Mouse (Mus musculus) cerebellum, adult 9-11 months (tissue): Measurements from ENCODE around the gene Sgpp2.

Source experiments
- DNase-seq: peaks from one replicate; pipeline ENCODE4 v3.0.0; 2022

Sgpp2 gene

DNA sequence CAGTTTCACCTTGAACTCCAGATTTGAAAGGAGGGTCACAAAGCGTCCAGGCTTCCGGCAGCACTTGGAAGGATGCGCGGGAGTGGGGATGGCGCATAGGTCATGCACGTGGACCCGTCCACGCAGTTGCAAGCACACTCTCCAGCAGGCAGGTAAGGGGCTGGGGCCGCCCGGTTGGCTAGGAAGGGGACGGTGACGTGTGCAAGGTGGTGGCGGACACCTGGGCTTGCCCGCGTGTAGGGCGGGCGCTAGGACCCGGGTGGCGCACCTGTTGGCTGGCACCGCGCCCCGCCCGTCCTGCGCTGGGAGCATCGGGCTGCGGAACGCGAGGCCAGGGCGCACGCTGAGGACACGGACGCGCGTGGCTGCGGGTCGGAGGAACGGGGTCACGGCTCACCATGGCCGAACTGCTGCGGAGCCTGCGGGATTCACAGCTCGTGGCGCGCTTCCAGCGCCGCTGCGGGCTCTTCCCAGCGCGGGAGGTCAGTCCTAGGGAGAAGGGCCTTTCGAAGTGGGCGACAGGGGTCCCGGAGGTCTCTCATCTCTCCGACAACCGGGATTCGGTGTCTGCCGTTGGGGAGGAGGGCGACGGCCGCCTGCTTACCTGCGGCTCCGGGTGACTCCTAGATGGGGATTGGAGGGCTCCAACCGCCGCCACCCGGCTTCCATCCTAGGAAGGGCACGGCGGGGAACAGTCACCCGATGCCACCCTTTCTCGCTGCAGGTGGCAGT, at the start of gene Sgpp2:
Gene Sgpp2, plus strand, starts transcription at position 325 of the 732 bp plus-strand sequence.
- peak; percentile 93 for DNase-seq

DNA sequence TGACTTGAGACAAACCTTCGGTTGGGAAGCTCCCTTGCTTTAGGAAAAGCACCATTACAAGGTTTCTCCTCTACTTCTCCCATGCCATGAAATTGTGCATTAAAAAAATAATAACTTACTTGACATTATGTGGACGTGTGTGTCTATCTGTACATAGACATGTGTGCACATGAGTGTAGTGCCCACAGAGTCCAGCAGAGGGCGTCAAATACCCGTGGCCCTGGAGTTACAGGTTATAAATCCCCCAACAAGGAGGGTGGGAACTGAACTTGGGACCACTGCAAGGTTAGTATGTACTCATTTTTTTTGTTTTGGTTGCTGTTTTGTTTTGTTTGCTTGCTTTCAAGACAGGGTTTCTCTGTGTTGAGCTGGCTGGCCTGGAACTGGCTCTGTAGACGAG, 42.6 kb upstream of the Sgpp2 start:
- no peak for DNase-seq

DNA sequence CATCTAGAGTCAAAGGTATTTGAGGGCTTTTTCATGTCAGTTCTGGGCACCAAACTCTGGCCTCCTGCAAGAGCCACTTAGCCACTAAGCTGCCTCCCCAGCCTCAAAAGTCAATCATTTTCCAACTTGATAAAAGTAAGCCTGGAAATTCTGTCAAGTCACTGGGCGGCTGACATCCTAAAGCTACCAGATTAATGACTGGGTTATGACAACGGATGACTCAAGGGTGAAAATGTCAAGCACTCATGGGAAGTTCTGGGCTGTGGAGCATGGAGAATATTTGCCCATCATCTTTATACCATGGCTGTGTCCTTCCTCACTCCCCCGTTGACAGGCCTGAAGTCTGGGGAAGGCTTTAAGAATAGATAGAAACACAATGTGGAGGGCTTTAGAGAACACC, 37.2 kb upstream of the Sgpp2 start:
- no peak for DNase-seq

DNA sequence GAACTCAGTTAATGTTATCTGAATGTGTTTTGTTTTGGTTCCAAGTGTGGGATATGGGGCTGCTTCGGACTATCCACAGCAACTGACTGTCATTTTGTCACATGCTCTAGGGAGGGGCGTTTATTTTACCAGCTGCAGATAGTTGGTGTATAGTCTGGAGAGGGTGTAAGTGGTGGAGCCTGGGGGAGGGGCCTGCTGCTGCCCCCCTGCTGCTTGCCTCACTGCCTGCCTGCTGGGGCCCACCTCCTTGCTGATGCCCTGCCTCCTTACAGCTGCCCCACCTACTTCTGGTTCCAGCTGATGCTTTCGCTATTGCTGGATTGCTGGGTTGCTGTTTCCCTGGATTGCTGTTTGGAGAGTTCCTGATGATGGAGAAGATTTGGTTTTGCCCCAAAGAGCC, 31.0 kb upstream of the Sgpp2 start:
- DNase-seq, result no peak

DNA sequence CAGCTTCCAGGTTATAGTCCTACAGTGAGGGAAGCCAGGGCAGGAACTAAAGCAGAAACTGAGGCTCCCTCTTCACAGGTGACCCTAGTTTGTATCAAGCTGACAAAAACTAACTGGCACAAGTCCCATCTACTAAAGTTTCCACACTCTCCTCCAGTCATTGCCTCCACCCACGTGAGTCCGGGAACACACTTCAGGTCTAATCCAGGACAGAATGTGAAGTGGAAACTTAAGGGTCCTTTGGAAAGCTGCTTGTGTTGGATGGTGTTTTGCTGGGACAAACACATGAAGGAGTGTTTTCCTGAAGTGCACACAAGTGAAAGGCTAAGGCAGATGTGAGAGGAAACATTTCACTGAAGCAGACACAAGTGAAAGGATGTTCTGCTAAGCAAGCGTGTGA, 17.7 kb upstream of the Sgpp2 start:
- DNase-seq, result no peak

DNA sequence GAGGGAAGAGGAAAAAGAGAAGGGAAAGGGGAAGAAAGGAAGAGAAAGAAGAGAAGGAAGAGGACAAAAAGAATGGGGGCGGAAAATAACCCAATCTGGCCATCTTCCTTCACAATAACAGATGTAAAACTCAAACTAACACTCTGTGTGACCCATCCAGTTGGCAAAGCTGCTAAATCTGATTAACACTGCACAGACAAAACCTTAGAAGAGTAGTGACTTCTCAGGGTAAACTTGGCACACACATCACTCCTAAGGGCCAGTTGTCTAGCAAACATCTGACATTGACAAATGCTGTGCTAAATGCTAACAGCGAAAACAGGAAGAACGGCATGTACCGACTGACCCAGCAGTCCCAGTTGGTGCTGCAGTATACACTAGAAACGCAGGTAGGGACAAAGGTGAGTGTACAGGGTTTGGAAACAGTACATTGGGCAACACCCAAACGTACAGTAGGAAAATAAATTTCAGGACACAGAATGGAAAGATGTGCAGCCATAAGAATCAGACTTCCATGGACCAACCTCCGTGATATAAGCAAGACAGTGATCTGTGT, 10.4 kb upstream of the Sgpp2 start:
- no peak for DNase-seq

DNA sequence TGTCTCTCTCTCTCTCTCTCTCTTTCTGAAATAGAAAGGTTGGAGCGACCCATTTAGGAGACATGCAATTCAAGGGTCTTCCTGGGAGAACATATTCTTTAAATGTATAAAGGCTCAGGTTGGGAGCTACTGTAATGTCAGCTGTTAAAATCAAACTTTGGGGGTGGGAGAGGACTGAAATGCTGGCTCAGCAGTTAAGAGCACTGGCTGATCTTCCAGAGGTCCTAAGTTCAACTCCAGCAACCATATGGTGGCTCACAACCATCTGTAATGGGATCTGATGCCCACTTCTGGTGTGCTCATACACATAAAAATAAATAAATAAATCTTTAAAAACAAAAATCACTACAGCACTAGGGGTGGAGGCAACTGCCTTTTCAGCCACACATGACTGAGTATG, 1.5 kb upstream of the Sgpp2 start:
- no peak for DNase-seq

DNA sequence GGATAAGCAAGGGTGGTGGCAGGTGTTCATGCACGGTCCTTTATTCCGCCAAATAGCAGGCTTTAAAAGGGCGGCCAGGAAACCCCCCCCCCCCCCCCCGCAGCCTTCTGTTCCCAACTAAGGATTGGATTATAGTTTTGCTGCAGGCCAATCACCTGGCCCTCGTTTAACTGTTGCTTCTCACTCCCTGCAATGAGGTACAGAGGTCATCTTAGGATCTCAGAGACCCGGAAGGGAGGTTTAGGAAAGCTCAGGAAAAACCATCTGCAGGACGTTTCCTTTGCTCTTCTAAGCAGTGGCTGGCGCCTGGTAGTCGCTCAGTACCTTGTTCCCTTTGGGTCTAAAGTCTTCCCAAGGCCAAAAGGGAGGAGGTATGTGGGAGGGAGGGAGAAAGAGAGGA, 865 bp upstream of the Sgpp2 start:
- peak; percentile 45 for DNase-seq

DNA sequence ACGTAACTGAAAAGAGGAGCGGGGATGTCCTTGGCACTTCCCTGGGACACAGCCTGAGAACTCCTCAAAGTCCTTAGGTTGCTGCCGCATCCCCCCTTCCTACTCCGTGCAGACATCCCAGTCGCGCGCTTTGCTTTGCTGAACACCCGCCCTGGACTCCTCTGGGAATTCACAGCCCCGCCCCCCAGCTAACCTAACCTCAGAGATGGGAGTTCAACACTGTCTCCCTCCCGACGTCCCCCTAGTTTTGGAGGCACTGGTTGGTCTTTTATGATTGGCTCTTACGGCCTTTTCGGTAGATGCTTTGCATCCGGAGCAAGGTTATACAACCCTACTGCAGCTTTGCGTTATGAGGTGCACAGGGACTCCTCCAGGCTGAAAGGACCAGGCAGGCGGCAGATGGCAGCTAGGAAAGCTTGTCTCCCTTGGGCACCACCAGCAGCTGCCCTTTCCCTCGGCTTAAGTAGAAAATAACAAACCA, 756 bp downstream of the Sgpp2 start:
- peak; percentile 93 for DNase-seq

DNA sequence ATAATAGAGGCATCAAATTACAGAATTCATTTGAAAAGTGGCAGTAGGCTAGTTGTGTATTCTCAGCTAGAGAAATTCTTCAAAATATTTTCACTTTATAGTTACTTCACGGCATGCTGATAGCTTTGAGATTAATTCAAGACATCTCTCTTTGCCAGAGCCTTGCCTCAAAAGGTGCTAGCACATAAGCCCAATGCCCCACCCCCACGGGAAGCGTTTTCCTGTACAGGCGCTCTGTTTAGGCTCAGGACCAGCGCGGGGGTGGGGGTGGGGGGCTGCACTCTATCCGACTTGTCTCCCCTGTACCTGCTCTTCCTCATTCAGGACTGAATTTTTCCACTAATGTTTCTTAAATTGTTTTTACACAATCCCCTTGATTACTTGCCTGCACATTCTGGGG, 1.3 kb downstream of the Sgpp2 start:
- peak; percentile 65 for DNase-seq

DNA sequence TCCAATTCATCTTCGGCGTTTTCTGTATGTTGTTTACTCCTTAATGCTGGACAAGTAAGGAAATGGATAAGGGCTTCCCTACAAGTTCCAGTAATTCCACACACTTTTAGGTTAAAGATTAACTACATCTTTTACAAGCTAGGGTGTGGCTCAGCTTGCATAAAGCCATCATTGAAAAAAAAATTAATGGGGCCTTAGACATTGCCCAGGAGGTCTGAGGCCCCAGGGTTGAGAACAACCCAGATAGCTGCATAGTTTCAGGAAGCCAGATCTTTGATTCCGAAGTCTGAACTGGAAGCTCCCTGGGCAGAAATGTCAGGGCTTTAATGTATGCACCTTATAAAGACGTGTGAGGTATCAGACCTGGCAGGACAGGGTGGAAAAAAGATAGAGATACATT, 2.8 kb downstream of the Sgpp2 start:
- no peak for DNase-seq

DNA sequence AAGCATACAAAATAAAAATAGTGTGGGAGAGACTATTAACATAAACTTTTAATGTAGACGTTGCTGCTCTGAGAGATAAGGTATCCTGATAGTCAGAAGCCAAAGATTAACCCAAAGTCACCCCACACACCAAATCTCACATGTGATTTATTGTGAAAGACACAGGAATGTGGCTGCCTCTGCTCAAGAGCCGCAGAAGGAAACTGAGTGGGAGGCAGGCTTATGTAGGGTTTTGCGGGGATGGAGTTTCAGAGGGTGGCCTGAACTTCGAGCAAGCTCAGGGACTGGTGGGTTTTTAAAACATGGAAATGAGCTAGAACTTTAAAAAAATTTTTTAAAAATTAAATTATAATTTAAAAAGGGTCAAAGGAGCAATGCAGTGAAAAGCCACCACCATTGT, 3.8 kb downstream of the Sgpp2 start:
- no peak for DNase-seq

DNA sequence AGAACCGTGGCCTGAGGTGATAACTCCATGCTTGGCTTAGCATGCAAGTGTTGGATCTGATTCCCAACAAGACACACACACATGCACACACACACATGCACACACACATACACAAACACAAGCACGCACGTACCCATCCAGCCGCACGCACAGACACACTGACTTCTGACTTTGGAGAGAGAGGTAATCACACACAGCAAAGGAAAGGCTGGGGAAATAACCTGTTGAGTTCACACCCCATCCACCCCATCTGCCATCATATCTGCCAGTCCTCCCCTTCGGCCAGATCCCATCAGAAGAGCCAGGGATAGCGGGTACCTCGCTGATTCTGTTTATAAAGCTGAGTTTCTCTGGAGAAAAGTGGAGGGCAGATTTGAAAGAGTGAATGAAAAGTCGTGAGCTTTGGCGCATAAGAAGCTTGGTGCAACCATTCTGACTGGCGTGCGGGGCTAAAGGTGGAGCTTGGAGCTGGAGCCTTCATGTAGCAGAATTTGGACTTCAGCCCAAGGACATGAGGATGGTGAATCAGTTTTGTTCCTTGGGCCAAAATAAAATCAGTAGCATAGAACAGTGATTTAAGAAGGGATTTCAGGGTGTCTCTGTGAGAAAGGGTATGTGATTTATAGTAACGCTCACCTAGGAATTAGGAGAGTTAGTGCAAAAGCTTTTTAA, 8.1 kb downstream of the Sgpp2 start:
- peak; percentile 49 for DNase-seq

DNA sequence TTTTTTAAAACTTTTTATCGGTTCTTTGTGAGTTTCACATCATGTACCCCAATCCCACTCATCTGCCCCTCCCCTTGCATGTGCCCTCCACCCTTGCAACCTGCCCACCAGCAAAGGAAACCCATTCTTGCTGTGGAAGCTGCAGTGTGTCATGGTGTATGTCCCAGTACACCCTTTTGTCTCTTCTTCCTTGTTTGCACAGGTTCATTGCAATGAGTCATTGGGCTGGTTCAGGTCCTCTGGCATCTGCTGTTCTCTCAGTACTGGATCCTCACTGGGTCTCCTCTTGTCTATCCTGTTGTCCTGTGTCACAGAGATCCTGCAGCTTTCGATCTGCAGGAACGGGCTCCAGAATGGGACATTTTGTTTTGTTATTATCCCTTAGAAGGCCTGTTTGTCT, 10.1 kb downstream of the Sgpp2 start:
- DNase-seq, result no peak

DNA sequence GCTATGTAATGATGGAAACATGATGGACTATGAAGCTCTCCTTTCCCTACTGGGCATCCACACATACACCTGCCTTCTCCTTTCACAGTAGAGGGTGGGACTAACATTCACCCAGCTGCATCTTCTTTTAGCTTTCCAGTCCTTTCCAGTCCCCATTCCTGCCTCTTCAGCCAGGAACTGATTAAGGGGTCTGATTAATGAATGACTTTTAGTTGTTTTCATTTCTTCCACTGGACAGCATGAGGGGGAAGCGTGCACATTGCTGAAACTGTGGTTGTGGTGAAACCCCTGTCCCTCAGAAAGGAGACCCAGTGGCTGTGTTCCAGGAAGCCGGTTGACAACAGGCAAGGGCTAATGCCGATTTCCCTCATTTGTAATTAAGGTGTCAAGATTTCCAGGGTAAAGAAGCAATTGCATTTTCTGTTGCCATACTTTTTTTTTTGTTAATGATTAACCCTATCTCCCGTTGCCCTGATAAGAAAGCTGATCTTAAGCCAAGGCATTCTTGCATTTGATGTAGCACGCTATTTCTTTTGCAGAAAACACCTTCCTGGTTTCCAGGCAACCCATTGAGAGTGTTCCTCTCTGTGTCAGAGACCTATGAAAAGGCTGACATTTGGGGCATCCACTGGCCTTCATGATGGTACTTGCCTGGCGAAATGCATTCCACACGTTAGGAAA, 12.1 kb downstream of the Sgpp2 start:
- no peak for DNase-seq

DNA sequence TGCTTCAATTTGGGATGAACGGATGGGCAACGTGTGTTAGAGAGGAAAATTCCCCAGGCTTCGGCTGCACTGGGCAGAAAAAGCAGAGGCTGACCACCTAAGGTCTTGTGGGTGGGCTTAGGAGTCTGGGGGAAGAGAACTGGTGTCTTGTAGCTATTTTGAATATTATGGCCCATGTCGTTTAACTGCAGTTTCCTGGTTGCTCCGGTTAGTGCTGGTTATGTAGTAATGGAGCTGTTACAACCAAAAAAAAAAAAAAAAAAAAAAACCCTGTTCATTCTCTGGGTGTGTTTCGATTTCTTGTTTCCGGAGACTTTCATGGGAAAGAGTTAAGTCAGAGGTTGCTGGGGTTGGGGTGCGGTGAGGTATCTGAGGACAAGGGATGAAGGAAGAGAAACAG, 12.7 kb downstream of the Sgpp2 start:
- DNase-seq, result no peak

DNA sequence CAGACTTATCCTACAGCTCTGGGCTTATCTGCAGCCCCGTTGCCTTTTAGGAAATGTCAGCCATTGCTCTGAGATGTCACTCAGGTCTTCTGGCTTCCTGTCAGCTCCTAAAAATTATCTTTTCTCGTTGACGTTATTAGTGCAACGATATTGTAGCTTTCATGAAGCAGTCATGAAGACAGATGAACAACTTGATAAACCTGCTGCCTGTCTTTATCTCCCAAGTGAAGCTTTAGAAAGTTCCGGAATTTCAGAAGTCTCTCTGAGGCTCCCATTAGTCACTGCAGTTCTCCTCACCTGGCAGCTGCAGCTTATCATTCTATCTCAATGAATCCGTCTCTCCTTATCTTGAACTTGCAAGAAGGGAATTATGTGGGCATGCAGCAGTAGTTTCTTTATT, 13.9 kb downstream of the Sgpp2 start:
- DNase-seq, result no peak

DNA sequence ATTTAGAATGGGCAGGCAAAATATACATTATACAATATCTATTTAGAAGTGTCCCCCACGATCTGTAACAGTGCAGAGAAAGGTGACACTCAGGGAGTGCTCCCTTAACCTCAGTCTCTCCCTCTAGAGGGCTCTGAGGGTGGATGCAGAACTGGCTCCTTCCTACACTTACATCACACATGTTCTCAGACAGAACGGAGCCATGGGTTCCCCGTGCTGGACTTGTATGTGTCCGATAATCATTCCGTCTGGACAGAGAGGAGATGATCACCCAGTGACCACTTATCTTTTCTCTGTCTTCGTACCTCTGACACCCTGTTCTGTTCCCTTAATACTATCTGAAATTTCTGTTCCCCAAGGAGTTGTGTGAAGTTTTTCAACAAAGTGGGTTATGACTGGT, 15.7 kb downstream of the Sgpp2 start:
- DNase-seq, result no peak

DNA sequence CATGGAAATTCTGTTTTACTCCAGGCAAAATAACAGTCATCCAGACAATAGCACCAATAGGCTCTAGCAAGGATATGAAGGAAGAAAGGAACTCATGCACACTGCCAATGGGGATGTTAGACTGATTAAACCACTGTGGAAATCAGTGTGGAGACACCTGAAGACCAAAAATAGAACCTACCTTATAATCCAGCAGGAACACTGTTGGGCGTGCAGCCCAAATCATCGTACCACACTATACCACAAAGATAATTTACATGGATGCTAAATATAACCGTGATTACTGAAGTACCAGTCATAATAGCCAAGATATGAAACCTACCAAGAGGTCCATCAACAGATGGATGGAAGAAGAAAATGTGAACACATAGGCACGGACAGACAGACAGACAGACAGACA, 18.5 kb downstream of the Sgpp2 start:
- no peak for DNase-seq

DNA sequence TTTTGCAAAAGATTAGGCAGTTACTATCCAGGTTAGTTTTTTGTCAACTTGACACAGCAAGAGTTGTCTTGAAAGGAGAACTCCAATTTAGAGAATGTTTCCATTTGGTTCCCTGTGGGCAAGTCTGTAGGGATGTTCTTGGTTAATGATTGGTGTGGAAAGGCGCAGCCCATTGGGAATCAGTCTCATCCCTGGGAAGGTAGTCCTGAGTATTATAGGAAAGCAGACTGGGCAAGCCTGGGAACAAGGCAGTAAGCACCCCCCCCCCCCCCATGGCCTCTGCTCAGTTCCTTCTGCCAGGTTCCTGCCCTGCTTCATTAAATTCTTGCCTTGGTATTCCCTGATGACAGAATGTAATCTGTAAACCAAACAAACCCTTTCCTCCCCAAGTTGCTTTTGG, 19.7 kb downstream of the Sgpp2 start:
- no peak for DNase-seq

DNA sequence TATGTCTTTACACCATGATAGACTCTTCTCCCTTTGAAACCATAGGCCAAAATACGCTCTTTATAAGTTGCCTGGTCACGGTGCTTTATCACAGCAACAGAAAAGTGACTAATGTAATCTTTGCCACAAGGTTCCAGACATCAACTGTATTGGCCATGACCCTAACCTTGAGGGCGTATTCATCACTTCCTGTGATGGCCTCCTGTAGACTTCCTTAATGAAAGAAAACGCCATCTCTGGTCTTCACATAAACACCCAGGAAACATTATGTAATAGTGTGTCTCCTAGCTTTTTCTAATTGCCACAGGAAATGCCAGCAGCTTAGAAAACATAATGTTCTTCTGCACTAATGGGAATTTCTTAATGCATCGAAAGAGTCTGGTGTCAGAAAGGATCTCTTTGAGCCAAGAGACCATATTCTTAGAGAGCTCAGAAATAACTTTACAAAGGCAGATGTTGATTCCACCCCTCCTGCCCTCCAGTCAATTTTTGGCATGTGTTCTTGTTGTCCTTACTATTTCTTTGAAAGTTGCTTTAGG, 20.5 kb downstream of the Sgpp2 start:
- no peak for DNase-seq

DNA sequence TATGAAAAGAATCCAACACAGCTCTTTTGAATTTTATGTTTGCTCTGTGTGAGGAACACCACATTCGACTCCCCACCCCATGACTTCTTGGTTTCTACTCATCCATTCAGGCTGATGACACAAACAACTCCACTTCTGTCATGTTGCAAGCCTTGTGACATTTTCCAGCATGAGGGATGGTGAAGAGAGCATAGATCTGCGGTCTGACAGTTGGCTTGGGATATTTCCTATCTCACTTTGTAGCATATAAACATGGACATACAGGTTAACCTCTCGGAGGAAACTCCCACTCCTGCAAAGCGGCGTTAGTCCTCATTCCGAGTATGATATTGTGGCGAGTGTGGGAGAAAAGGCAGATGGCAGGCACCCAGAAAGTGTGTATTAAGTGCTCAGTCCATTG, 27.6 kb downstream of the Sgpp2 start:
- no peak for DNase-seq

DNA sequence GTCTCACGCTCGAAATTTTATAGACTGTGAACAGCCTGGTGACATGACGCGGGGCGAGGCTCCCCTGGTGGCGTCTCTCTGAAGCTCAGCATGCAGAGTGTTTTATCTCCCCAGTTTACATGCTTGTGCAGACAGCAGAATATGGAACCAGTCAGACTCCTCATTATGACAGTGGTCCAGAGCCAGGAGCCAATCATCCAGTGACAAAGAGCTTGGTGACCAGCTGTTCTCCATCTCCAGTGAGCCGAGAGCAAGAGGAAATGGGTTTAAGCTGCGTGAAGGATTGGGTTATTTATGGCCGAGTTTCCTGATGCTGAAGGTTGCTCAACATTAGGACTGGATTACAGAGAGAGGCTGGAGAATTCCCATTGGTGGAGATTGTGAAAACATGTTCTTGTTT, 28.1 kb downstream of the Sgpp2 start:
- no peak for DNase-seq

DNA sequence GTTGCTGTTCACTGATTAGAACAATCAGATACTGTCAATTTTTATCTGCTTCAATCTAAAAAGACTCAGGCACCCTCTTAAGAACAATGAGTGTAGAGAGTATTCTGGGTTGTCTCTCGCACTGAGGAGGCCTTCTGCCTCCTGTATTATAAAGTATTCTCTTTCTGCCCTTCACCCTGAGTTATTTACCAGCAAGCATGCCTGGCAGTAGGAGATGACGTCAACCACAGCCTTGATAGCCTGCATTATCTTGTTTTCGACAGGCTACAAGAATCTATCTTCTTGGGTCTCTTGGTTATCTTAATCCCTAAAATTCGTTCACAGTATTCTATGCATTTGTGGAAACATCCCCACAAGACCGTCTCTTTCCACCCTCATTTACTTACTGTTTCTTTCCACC, 29.8 kb downstream of the Sgpp2 start:
- DNase-seq, result no peak
